Mouse (Mus musculus) spleen, postnatal 10 days (tissue): ENCODE measurements around the gene Sel1l2.
A peak's percentile ranks its signal among the peaks of the same experiment; 100 is the strongest.

Source experiments
- DNase-seq, 2 experiments: peaks; one replicate each; pipeline ENCODE4 v3.0.0; 2021 to 2022; ENCODE audit warnings: low spot score in 2 of 2

The Sel1l2 gene

DNA sequence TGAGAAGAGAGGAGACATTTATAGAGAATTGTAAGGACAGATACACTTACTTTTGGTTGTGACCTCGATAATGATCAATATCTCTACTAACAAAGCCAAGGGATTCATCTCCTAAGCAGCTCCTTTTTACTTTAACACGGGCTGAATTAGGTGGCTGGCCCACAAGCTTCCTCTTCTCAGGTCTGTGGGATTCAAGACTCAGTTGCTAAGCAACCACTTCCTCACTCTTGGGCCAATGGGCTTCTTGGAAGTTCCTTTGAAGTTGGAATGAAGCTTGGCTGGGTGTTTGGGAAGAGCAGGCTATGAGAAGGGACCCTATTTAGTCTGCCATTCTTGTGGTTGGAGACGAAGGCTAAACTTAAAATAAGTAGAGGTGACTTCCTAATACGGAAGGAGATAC is at the start of gene Sel1l2:
Sel1l2 (minus strand) TSS at position 182 of the 400 bp plus-strand sequence.
- DNase-seq, result no peak

DNA sequence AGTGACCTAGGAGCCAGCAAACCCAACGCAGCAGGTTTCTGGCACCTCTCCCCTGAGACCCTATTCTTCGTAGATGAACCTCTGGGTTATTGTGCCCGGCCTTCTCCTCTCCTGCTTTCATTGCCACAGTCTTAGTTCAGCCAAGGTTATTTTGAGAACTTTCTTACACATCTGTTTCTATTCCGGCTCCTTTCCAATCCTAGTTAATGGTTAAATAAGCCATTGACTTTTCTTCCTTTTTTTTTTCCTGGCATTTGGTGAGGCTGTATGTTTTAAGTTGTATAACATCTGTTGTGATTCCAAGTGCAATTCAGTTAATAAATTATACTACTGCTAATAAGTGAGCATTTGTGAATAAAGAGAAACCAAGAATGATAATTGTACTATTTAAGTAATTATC is 49.6 kb upstream of the Sel1l2 start:
- no peak for DNase-seq

DNA sequence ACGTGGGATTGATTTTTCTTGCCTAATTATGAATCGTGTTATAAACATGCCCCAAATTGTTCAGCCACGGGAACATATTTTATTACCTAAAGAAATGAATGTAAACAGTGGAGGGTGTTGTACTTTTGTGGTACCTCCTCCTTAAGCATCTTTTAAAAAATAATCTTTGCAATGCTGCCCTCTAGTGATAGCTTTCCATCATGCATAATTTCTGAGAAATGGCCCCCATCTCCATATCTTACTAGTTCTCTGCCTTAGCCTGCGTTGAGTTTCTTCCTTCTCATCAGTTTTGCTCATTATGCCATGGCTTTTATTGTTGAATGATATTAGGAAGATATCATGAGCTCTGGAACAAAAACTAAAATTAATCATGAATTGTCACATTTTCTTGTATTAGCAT is 37.8 kb upstream of the Sel1l2 start:
- DNase-seq, result no peak

DNA sequence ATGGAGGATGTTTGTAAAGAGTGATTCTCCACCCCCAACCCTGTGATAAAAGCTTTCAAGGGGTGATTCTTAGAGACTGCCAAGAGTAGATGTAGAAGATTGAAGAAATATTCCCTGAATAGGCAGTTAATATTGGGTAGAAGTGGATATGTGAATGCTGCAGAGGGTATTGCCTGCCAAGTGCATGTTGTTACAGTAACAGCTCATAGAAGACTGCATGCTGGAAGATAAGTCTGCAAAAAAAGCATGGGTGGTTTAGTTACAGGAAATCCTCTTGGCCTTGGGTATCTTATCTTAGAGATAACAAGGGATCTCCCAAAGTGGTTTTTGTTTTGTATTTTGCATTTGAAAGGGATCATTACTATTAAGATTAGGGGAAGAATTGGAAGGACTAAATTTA is 36.3 kb upstream of the Sel1l2 start:
- no peak for DNase-seq

DNA sequence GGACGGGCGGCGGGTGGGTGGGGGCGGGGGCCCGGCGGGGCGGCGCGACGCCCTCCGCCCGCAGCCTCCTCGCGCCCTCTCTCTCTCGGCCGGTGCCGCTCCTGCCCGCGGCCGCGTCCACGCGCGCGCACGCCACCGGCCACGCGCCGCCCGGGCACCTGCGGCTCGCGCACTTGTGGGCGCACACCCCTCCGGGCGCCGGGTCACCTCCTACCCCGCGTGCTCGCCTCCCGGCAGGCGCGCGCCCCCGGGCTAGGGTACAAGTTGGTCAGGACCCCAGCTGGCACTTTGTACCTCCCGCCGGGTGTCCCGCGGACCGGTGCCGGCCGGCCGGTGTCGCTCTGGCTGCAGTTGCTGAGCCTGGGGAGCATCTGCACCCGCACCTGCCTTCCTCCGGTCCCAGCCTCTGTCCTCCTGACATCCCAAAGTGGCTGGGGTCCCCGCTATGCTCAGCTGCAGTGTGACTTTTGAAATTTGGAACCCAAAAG is 6.3 kb upstream of the Sel1l2 start:
- DNase-seq, result peak; percentile 7 to 21

DNA sequence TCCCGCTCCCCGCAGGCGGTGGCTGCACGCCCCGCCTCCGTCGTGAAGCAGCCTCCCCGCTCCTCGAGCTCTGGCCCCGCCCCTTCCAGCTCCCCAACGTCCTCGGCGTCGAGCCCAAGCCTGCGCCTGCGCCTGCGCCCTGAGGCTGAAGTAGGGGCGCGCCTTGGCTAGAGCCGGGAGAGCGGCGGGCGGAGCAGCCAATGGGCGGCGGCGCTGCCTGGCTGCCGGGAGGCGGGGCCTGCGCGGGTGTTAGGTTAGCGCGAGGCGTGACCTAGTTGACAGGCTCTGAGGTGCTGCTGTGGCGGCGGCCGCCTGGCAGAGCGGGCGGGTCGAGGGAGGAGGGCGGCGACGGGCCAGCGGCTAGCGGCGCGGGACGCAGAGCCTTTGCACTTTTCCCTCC is 5.7 kb upstream of the Sel1l2 start, which contains the start of gene Macrod2:
Macrod2 (plus strand) TSS at position 131 of the 400 bp plus-strand sequence.
- peak; percentile 74 to 92 for DNase-seq

DNA sequence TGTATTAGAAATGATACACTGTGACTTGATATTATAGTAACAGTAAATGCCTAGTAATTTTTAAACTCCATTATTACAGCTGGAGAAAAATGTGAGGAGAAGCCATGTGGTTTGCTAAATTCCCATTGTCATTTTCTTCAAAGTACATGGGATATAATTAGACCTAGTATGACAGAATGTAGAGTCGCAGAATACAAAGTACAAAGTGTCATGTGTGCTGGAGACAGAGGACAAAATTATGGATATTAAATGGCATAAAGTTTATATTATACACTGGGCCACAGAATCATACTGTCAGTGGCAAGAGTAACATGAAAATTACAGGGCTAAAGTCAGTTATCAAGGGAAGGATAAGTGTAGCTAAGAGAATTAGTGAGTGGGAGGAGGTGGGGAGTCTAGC is 24.7 kb downstream of the Sel1l2 start:
- no peak for DNase-seq

DNA sequence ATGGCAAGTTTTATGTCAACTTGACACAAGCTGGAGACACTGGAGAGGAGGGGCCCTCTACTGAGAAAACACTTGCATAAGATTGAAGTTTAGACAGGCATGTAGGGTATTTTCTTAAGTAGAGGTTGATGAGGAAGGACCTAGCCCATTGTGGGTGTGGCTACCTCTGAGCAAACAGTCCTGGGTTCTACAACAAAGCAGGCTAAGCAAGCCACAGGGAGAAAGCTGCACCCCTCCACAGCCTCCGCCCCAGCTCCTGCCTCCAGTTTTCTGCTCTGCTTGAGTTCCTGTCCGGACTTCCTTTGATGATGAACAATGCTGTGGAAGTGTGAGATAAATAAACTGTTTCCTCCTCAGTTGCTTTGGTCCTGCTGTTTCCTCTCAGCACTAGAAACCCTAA is 29.6 kb downstream of the Sel1l2 start:
- DNase-seq, result no peak

DNA sequence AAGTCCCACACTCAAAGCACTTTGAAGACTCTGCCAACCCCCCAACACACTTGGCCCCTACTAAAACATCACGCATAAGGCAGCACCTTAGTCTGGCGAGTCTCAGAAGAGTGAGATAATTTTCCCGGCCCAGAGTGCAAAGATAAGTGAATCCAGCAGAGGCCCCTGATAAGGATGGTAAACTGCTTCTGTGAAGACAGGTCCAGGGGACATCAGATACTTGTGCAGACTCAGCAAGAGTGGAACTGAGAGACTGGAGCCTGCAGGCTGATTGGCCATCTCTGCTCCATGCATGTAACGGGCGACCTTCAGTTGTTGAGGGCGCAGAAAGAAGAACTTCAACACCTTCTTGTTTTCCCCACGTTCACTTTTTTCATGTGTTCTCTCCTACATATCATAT is 47.1 kb downstream of the Sel1l2 start:
- no peak for DNase-seq

DNA sequence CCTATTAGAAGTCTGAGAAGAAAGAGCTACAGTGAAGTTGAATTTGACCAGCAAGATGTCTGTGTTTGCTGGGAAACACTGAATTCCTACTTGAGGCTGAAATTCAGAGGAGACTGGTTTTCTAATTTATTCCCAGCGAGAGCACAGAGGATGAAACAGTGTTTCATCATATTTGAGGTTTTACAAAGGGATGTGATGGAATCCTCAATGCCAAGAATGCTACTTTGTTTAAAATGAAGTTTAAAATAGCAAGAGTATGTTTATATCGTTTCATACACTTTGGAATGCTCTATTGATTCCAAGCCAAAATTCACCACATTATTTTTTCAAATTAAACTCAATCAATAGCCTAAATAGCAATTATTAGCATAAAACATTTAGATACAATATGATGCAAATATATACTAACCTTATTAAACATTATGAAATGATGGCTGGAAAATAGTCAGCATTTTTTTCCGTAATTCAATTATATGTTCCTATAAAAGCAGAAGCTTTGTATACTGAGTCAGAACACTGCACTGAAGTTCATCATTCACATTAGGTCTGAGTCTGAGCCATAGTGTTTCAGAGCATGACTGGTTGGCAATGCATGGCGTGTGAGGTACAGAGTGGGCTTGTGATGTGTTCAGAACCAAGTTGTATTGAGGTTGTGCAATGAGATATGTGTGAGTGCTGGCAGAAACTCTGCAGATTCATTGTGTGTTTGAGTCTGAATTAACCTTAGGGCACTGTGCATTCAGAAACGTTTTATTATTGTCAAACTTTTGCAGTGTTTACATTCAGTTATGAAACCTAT is 58.8 kb downstream of the Sel1l2 start:
- DNase-seq, result no peak

DNA sequence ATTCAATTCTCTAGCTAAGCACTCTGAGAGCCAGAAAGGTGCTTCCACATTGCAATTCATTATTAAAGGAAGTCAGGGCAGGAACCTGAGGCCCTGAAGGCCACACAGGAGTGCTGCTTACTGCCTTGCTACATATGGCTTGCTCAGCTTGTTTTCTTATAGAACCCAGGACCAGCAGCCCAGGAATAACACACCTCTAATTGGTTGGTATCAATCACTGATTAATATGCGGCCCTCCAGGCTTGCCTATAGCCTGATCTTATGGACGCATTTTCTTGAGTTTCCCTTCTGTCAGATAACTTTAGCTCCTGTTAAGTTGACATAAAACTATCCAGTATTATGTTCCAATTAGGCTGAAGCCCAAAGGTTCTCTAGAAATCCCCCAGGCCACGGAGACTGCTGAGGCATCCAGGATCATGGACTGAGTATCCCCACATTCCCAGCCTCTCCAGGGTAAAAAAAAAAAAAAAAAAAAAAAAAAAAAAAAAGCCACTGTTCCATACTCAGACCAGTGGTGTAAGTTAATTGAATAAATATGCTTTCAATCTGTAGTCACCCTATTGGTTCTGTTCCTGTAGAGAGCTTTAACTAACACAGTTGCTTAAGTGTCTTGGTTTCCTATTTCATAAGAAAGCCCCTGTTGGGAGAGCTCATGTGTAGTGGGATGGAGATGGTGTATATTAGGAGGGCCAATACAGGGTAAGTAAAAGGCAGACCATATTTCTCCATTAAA is 86.4 kb downstream of the Sel1l2 start:
- no peak for DNase-seq

DNA sequence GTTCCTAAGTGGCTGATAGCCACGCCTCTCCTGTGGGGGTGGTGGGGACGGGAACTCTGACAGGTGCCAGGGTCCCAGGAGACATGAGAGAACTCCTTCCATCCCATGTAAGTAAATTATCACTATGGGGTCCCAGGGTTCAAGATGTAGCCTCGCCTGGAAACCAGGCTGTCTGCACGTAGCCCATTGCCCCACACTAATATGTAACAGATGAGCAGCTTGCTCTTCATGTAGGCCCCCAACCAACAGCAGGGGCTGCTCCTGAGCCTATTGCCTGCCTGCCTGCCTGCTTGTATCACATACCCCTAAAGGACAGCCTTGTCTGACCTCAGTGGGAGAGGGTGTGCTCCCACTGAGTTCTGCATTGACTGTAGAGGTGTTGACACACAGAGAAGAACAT is 92.4 kb downstream of the Sel1l2 start:
- DNase-seq, result no peak

DNA sequence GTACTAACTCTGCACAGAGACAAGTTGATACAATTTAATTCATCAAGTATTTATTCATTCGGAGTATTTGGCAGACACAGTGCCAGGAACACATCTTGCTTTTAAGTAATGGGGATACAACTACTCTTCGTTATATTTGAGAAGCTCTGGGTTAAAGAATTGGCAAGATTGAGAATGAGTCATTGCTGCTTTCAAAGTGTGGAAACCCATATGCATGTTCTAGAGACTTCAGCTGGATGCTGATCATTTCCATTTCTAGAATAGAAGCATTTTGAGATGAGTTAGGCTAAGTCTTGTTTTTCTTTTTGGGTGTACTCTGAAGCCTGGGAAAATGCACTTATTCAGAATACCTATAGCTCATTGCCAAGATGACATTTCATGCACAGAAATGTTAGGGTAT is 95.7 kb downstream of the Sel1l2 start:
- DNase-seq, result no peak

DNA sequence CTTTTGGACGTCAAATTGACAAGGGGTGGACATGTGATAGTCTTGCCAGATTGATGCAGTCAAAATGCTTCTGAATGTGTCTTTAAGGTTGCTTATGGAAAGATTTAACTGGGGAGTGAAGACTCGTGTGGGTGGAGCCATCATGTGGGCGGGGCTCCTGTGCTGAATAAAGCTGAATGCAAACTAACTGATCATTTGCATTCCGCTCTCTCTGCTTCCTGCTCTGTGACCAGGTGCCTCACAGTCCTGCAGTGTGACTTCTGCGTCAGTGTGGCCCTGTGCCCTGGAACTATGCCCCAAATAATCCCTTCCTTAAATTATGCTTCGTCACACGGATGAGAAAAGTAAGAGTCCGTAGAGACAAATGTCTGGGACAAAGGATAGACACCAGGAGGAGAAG is 108.7 kb downstream of the Sel1l2 start:
- DNase-seq, result no peak

DNA sequence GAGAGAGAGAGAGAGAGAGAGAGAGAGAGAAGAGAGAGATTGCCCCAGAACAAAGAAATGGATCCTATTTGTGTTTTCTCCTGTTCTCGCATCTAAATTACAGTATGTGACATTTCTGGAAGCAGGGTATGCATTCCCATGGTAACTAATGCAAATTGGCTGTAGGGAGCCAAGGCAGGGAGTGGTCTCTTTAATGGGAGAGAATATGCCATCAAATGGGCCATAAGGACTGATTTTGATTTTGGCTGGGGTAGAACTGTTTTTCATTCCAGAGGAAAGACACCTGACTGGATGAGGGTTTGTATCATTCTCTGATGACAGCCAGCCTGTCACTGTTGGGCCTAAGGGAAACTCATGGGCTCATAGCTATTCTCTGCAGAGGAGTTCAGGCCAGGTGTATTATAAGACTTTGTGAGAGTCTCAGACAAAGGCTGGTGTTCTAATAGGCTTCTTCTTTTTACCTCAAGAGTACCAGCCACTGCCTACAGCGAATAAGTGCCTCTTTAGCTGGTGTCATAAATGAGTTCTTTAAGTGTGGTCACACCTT is 133.8 kb downstream of the Sel1l2 start:
- no peak for DNase-seq

DNA sequence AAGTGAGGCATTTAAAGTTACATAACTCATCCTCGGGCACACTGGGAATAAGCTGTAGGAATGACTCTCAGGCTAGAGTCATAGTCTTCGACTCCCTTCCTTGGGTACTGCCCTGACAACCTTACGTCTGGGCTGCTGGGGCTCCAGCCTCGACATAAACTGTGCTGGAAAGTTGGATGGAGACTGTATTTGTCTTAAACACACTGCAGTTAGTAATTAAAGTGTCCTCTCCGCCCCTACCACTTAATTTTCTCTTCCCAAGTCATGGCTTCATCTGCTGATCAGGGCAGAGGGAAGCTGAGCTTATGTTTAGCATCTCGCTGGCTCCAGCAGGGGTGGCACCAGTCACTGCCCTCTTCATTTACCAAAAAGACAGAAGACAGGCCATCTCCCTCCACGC is 135.2 kb downstream of the Sel1l2 start:
- no peak for DNase-seq

DNA sequence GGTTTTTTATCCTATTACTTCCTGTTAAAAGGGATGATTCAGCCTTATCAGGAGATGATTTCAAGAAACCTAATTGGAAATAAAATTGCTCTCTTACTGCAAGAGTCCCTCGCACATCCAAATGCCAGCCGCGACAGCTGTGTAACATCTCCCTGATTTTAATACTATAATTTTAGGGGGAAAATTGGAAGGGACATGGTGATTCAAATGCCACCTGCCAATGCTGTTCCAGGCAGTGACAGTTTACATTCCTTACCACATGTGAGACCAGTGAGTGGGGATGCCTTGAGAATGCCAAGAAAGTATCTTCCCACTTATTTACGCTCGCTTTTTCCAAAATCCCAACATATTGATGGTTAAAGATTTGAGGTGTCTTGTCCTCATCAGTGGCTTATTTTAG is 146.4 kb downstream of the Sel1l2 start:
- DNase-seq, result no peak

DNA sequence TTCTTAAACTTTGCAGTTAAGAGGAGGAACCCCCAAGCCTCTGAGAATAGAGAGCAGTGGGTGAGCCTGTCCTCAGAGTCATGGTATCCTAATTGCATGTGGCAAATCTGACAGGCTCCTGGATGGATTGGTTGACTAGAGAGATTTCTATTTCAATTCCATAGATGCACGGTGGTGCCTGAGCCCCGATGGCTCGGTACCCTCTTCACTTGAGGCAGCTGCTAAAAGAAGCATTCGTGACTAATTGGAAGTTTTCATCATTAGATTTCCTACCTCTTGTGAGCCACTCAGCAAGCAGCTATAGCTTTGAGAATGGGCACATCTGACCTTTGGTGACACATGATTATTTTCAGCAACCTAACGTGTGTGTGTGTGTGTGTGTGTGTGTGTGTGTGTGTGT is 147.1 kb downstream of the Sel1l2 start:
- no peak for DNase-seq

DNA sequence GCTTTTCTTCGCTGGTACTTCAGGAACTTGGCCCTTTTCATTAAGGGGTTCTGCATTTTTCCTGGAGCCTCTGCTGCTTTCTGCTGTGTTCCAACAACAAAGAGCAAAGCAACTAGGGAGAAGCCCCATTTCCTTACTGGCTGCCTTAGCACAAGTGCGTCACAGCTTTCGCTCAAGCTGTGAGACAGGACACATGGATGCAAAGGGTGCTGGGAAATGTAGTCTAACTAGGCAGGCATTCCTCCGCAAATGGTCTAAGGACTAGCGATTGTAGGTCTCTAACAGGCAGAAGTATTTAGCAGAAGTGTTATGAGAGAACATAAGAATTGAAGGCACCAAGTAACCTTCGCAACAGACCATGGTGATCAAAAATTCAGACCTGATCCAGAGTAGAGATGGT is 152.3 kb downstream of the Sel1l2 start:
- DNase-seq, result no peak

DNA sequence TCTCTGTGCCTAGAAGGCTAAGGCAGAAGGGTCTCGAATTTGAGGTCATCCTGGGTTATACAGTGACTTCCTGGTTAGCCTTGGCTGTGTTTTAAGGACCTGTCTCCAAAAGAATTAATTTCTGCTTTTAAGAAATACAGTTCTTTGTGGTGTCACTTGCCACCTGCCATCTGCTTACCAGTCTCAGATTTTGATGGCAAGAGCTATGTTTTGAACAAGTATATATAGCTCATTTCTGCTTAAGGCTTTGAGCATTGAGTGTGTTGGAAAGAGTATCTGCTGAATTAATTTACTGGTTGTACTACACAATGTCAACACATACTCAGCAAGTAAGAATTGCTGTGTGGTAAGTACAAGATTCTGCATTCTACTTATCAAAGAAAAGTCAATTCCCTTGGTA is 159.2 kb downstream of the Sel1l2 start:
- DNase-seq, result no peak

DNA sequence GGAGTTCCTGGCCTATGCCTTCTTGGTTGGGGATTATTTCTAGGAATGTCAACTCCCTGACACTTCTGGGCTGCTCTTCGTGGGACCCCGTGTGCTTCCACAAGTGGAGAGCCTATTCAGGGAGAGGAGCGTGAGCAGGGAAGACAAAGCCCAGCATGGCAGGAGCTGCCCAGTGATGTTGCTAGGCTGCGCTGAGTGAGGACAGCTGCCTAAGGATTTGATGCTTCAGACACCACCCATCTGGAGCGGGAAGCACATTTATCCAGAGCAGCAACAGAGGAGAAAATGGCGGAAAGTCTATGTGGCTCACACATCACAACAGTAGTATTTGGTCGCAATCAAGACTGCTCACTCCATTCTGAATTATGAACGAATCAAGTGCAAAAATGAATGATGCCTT is 169.2 kb downstream of the Sel1l2 start:
- no peak for DNase-seq

DNA sequence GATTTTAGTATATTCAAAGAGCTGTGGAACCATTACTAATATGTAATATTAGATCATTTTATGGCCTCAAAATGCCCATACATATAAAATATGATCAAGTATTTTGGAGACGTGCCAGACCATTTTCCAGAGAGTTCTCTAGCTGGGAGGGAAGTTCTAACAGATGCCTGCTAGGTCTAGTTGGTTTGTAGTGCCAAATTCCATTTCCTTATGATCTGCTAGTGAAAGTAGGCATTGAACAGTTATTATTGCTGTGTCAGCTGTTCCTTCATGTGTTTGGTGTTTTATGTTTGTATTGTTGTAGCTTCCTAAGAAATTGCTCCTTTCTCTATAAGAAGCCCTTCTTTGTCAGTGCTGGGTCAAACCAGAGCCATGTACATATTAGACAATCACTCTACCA is 173.5 kb downstream of the Sel1l2 start:
- DNase-seq, result no peak

DNA sequence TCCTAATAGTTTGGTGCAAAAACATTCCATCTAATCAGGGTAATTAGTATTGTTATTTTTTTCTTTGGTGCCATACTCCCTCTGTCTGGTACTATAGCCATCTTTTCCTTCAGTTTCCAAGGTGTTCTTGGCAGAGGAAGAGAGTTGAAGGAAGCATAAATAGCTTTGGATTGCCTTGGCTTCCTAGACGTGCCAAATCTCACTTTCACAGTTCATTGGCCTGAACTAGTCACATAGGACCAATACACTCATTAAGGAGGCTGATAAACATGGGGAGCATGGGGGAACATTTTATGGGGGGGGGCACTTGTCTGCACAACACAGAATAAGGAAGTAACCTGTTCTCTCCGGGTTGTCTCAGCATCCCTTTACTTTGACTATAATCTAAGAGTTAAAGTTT is 174.1 kb downstream of the Sel1l2 start:
- no peak for DNase-seq
